Mouse (Mus musculus): ENCODE data around the gene Scamp2. TPM values are rescaled to one million over a fixed set of nuclear protein-coding genes. Genes with fewer than 3 reads are reported as not detected.

Gene Scamp2
- polyA plus RNA-seq, 1 experiment from 2014 or later: 49.9 TPM

- no peak overlapping the region for H3K4me2 ChIP-seq (ENCODE audit: low read depth, low read length)
- no peaks in the 10 kb centered on the region for H3K27me3 ChIP-seq (ENCODE audit: control insufficient read depth, insufficient read depth, low read length)
- H3K4me1 ChIP-seq (ENCODE audit: control insufficient read depth, insufficient read depth, low read length): peaks cover 3% of the 10 kb centered on the region; the same call in 1 of the 2 replicates
- no peaks in the 10 kb centered on the region for H3K36me3 ChIP-seq (replicated peaks; ENCODE audit: control insufficient read depth, insufficient read depth, low read depth, low read length)
- H3K9me3 ChIP-seq (replicated peaks; ENCODE audit: control insufficient read depth, low read length): no peaks in the 10 kb centered on the region
- no peak for DNase-seq (ENCODE audit: low spot score)
- 69% methylated on average over 2 of the region's 2 CpGs for WGBS
- H3K4me3 ChIP-seq (ENCODE audit: low read depth, low read length): no peak overlapping the region
- ATAC-seq (replicated peaks; ENCODE audit: insufficient number of reproducible peaks, low FRiP score, low TSS enrichment, low read depth): no peak
- no peak overlapping the region for H3K9ac ChIP-seq (replicated peaks; ENCODE audit: low read length)
- no peak overlapping the region for H3K27ac ChIP-seq (replicated peaks; ENCODE audit: low read depth, low read length)
Observed at GRCm38 (mm10) chr9:57601353-57601706, 40.6 kb downstream of the Scamp2 start.

GRCm38 (mm10) chr9:57602098-57602497 is 41.4 kb downstream of the Scamp2 start:
- Histone ChIP-seq H3K27me3 (ENCODE audit: control insufficient read depth, insufficient read depth, low read length) (no peaks in the 10 kb centered on the region), H3K36me3 (replicated peaks; ENCODE audit: control insufficient read depth, insufficient read depth, low read depth, low read length) (no peaks in the 10 kb centered on the region), H3K4me1 (ENCODE audit: control insufficient read depth, insufficient read depth, low read length) (peaks cover 3% of the 10 kb centered on the region; the same call in 1 of the 2 replicates), H3K9me3 (replicated peaks; ENCODE audit: control insufficient read depth, low read length) (no peaks in the 10 kb centered on the region), H3K27ac (replicated peaks; ENCODE audit: low read depth, low read length) (no peak overlapping the region), H3K9ac (replicated peaks; ENCODE audit: low read length) (no peak overlapping the region), H3K4me3 (ENCODE audit: low read depth, low read length) (no peak overlapping the region), H3K4me2 (ENCODE audit: low read depth, low read length) (no peak overlapping the region)
- ATAC-seq (replicated peaks; ENCODE audit: insufficient number of reproducible peaks, low FRiP score, low TSS enrichment, low read depth) (no peak), DNase-seq (ENCODE audit: low spot score) (no peak)
- WGBS: 65% methylated on average over 8 of the region's 8 CpGs

- no peak overlapping the region for H3K4me3 ChIP-seq (ENCODE audit: low read depth, low read length)
- ATAC-seq (replicated peaks; ENCODE audit: insufficient number of reproducible peaks, low FRiP score, low TSS enrichment, low read depth): no peak
- peaks cover 3% of the 10 kb centered on the region; the same call in 1 of the 2 replicates for H3K4me1 ChIP-seq (ENCODE audit: control insufficient read depth, insufficient read depth, low read length)
- WGBS: 85% methylated on average over 4 of the region's 4 CpGs
- H3K9me3 ChIP-seq (replicated peaks; ENCODE audit: control insufficient read depth, low read length): no peaks in the 10 kb centered on the region
- no peak overlapping the region for H3K27ac ChIP-seq (replicated peaks; ENCODE audit: low read depth, low read length)
- no peak overlapping the region for H3K9ac ChIP-seq (replicated peaks; ENCODE audit: low read length)
- H3K27me3 ChIP-seq (ENCODE audit: control insufficient read depth, insufficient read depth, low read length): no peaks in the 10 kb centered on the region
- H3K36me3 ChIP-seq (replicated peaks; ENCODE audit: control insufficient read depth, insufficient read depth, low read depth, low read length): no peaks in the 10 kb centered on the region
- no peak overlapping the region for H3K4me2 ChIP-seq (ENCODE audit: low read depth, low read length)
- DNase-seq (ENCODE audit: low spot score): no peak
Observed at GRCm38 (mm10) chr9:57604875-57605274, 44.1 kb downstream of the Scamp2 start.

GRCm38 (mm10) chr9:57605503-57605902 is 44.8 kb downstream of the Scamp2 start:
- Histone ChIP-seq H3K9ac (replicated peaks; ENCODE audit: low read length) (no peak overlapping the region), H3K4me1 (ENCODE audit: control insufficient read depth, insufficient read depth, low read length) (peaks cover 3% of the 10 kb centered on the region; the same call in 1 of the 2 replicates), H3K4me2 (ENCODE audit: low read depth, low read length) (no peak overlapping the region), H3K27me3 (ENCODE audit: control insufficient read depth, insufficient read depth, low read length) (no peaks in the 10 kb centered on the region), H3K27ac (replicated peaks; ENCODE audit: low read depth, low read length) (no peak overlapping the region), H3K9me3 (replicated peaks; ENCODE audit: control insufficient read depth, low read length) (no peaks in the 10 kb centered on the region), H3K36me3 (replicated peaks; ENCODE audit: control insufficient read depth, insufficient read depth, low read depth, low read length) (no peaks in the 10 kb centered on the region), H3K4me3 (ENCODE audit: low read depth, low read length) (no peak overlapping the region)
- WGBS: 18% methylated on average over 9 of the region's 9 CpGs
- no peak for DNase-seq (ENCODE audit: low spot score)
- ATAC-seq (replicated peaks; ENCODE audit: insufficient number of reproducible peaks, low FRiP score, low TSS enrichment, low read depth): no peak

GRCm38 (mm10) chr9:57606139-57606851 is 45.6 kb downstream of the Scamp2 start, which contains the start of gene Cplx3:
Gene Cplx3 (minus strand): TSS chr9:57606281.
- DNase-seq (ENCODE audit: low spot score): peak; percentile 83
- Histone ChIP-seq H3K4me2 (ENCODE audit: low read depth, low read length) (peak within 1 kb of the TSS; percentile 25), H3K4me1 (ENCODE audit: control insufficient read depth, insufficient read depth, low read length) (peaks cover 3% of the 10 kb centered on the region; the same call in 1 of the 2 replicates), H3K27me3 (ENCODE audit: control insufficient read depth, insufficient read depth, low read length) (no peaks in the 10 kb centered on the region), H3K4me3 (ENCODE audit: low read depth, low read length) (no peak within 1 kb of the TSS), H3K9me3 (replicated peaks; ENCODE audit: control insufficient read depth, low read length) (no peaks in the 10 kb centered on the region), H3K9ac (replicated peaks; ENCODE audit: low read length) (no peak within 1 kb of the TSS), H3K36me3 (replicated peaks; ENCODE audit: control insufficient read depth, insufficient read depth, low read depth, low read length) (no peaks in the 10 kb centered on the region), H3K27ac (replicated peaks; ENCODE audit: low read depth, low read length) (no peak within 1 kb of the TSS)
- ATAC-seq (replicated peaks; ENCODE audit: insufficient number of reproducible peaks, low FRiP score, low TSS enrichment, low read depth): peak; percentile 70
- WGBS: 8% methylated on average over 24 of the region's 24 CpGs

- Histone ChIP-seq H3K4me1 (ENCODE audit: control insufficient read depth, insufficient read depth, low read length) (peaks cover 3% of the 10 kb centered on the region; the same call in 1 of the 2 replicates), H3K27ac (replicated peaks; ENCODE audit: low read depth, low read length) (no peak overlapping the region), H3K9ac (replicated peaks; ENCODE audit: low read length) (no peak overlapping the region), H3K4me2 (ENCODE audit: low read depth, low read length) (no peak overlapping the region), H3K36me3 (replicated peaks; ENCODE audit: control insufficient read depth, insufficient read depth, low read depth, low read length) (no peaks in the 10 kb centered on the region), H3K27me3 (ENCODE audit: control insufficient read depth, insufficient read depth, low read length) (no peaks in the 10 kb centered on the region), H3K4me3 (ENCODE audit: low read depth, low read length) (no peak overlapping the region), H3K9me3 (replicated peaks; ENCODE audit: control insufficient read depth, low read length) (no peaks in the 10 kb centered on the region)
- 70% methylated on average over 3 of the region's 3 CpGs for WGBS
- no peak for ATAC-seq (replicated peaks; ENCODE audit: insufficient number of reproducible peaks, low FRiP score, low TSS enrichment, low read depth)
- DNase-seq (ENCODE audit: low spot score): no peak
Observed at GRCm38 (mm10) chr9:57609803-57610202, 49.1 kb downstream of the Scamp2 start.

- Histone ChIP-seq H3K9ac (replicated peaks; ENCODE audit: low read length) (no peak overlapping the region), H3K4me1 (ENCODE audit: control insufficient read depth, insufficient read depth, low read length) (peaks cover 3% of the 10 kb centered on the region; the same call in 1 of the 2 replicates), H3K36me3 (replicated peaks; ENCODE audit: control insufficient read depth, insufficient read depth, low read depth, low read length) (no peaks in the 10 kb centered on the region), H3K9me3 (replicated peaks; ENCODE audit: control insufficient read depth, low read length) (no peaks in the 10 kb centered on the region), H3K27me3 (ENCODE audit: control insufficient read depth, insufficient read depth, low read length) (no peaks in the 10 kb centered on the region), H3K4me3 (ENCODE audit: low read depth, low read length) (no peak overlapping the region), H3K4me2 (ENCODE audit: low read depth, low read length) (no peak overlapping the region), H3K27ac (replicated peaks; ENCODE audit: low read depth, low read length) (no peak overlapping the region)
- ATAC-seq (replicated peaks; ENCODE audit: insufficient number of reproducible peaks, low FRiP score, low TSS enrichment, low read depth) (no peak), DNase-seq (ENCODE audit: low spot score) (no peak)
- 52% methylated on average over 3 of the region's 3 CpGs for WGBS
Observed at GRCm38 (mm10) chr9:57610359-57610826, 49.6 kb downstream of the Scamp2 start.

- ATAC-seq (replicated peaks; ENCODE audit: insufficient number of reproducible peaks, low FRiP score, low TSS enrichment, low read depth) (no peak), DNase-seq (ENCODE audit: low spot score) (no peak)
- no peaks in the 10 kb centered on the region for H3K4me1 ChIP-seq (ENCODE audit: control insufficient read depth, insufficient read depth, low read length)
- H3K9me3 ChIP-seq (replicated peaks; ENCODE audit: control insufficient read depth, low read length): no peaks in the 10 kb centered on the region
- no peak overlapping the region for H3K9ac ChIP-seq (replicated peaks; ENCODE audit: low read length)
- 87% methylated on average over 7 of the region's 7 CpGs for WGBS
- H3K36me3 ChIP-seq (replicated peaks; ENCODE audit: control insufficient read depth, insufficient read depth, low read depth, low read length): no peaks in the 10 kb centered on the region
- no peak overlapping the region for H3K27ac ChIP-seq (replicated peaks; ENCODE audit: low read depth, low read length)
- no peaks in the 10 kb centered on the region for H3K27me3 ChIP-seq (ENCODE audit: control insufficient read depth, insufficient read depth, low read length)
- H3K4me3 ChIP-seq (ENCODE audit: low read depth, low read length): no peak overlapping the region
- H3K4me2 ChIP-seq (ENCODE audit: low read depth, low read length): no peak overlapping the region
Observed at GRCm38 (mm10) chr9:57612587-57612986, 51.8 kb downstream of the Scamp2 start.
